Mouse (Mus musculus) heart, postnatal 14 days (tissue): ENCODE measurements at regions not wholly inside any gene's neighbourhood (a gene's known extent, or its start where the extent isn't known, plus 50 kb on each side); places are given as distances from the start of the nearest gene placed in this dataset.

Experiments used
- DNase-seq, 2 experiments: peaks; one replicate each; pipeline ENCODE4 v3.0.0; 2021 to 2022
- intact Hi-C: fragments of 180-260 bp; cut with DNase I; formaldehyde crosslinking; loops from one replicate; pipeline ENCODE4 v1.15.1; 2025

GRCm38 (mm10) chr9:30775161-30775560, 147.1 kb downstream of the Adamts15 start:
- intact Hi-C loops = no loop called here
- no peak for DNase-seq

- intact Hi-C loops = no loop called here
- no peak for DNase-seq
These were observed 149.8 kb downstream of the Adamts15 start for GRCm38 (mm10) chr9:30772456-30772855.

- intact Hi-C loops = no loop called here
- DNase-seq = no peak
These were observed 151.6 kb downstream of the Adamts15 start for GRCm38 (mm10) chr9:30770436-30771173.

- intact Hi-C loops = no loop called here
- no peak for DNase-seq
These were observed 152.9 kb downstream of the Adamts15 start for GRCm38 (mm10) chr9:30769435-30769729.

GRCm38 (mm10) chr9:30768665-30769434, 153.4 kb downstream of the Adamts15 start:
- intact Hi-C loops = no loop called here
- DNase-seq = no peak

- intact Hi-C loops = no loop called here
- no peak for DNase-seq
These were observed 155.6 kb downstream of the Adamts15 start for GRCm38 (mm10) chr9:30766701-30767100.

- DNase-seq = no peak
- intact Hi-C loops = no loop called here
These were observed 156.1 kb downstream of the Adamts15 start for GRCm38 (mm10) chr9:30766171-30766570.

- no peak for DNase-seq
- intact Hi-C loops = no loop called here
These were observed 157.2 kb downstream of the Adamts15 start for GRCm38 (mm10) chr9:30765017-30765569.

GRCm38 (mm10) chr9:30762913-30763312, 159.3 kb downstream of the Adamts15 start:
- intact Hi-C loops = no loop called here
- DNase-seq = peak; percentile 19 to 53

- peak; percentile 19 to 20 for DNase-seq
These were observed 164.1 kb downstream of the Adamts15 start for GRCm38 (mm10) chr9:30758121-30758520.

GRCm38 (mm10) chr9:30757406-30757805, 164.8 kb downstream of the Adamts15 start:
- intact Hi-C loops = no loop called here
- DNase-seq = no peak

More at GRCm38 (mm10) chr9:30758121-30758520, 164.1 kb downstream of the Adamts15 start:
- intact Hi-C loops = no loop called here

GRCm38 (mm10) chr9:30756796-30757195, 165.5 kb downstream of the Adamts15 start:
- intact Hi-C loops = no loop called here
- DNase-seq = no peak

GRCm38 (mm10) chr9:30755586-30755985, 166.7 kb downstream of the Adamts15 start:
- no peak for DNase-seq
- intact Hi-C loops = no loop called here

GRCm38 (mm10) chr9:30754826-30755225, 167.4 kb downstream of the Adamts15 start:
- intact Hi-C loops = no loop called here
- no peak for DNase-seq

GRCm38 (mm10) chr9:30743471-30743870, 178.8 kb downstream of the Adamts15 start:
- intact Hi-C loops = no loop called here
- no peak for DNase-seq

GRCm38 (mm10) chr9:30742471-30743098, 179.7 kb downstream of the Adamts15 start:
- no peak for DNase-seq
- intact Hi-C loops = no loop called here

- intact Hi-C loops = no loop called here
- no peak for DNase-seq
These were observed 190.6 kb downstream of the Adamts15 start for GRCm38 (mm10) chr9:30731687-30732086.

- DNase-seq = no peak
- intact Hi-C loops = no loop called here
These were observed 198.7 kb downstream of the Adamts15 start for GRCm38 (mm10) chr9:30723364-30724070.

GRCm38 (mm10) chr9:30721861-30722260, 200.4 kb downstream of the Adamts15 start:
- intact Hi-C loops = no loop called here

GRCm38 (mm10) chr9:30716421-30717170, 205.7 kb downstream of the Adamts15 start:
- peak; percentile 25 to 31 for DNase-seq
- intact Hi-C loops = no loop called here

More at GRCm38 (mm10) chr9:30721861-30722260, 200.4 kb downstream of the Adamts15 start:
- DNase-seq = no peak
